Mouse (Mus musculus) liver (tissue): ENCODE measurements around the gene Utp6.
A peak's percentile ranks its signal among the peaks of the same experiment; 100 is the strongest.

Source experiments
- DNase-seq: peaks from one replicate; pipeline ENCODE4 v3.0.0-alpha.2; 2020; ENCODE audit warnings: mixed read lengths

The Utp6 gene

GRCm38 (mm10) chr11:79961346-79962124 lies 655 bp downstream of the Utp6 start:
- peak; percentile 41 for DNase-seq

GRCm38 (mm10) chr11:79947265-79947664 lies 14.9 kb downstream of the Utp6 start:
- no peak for DNase-seq

- DNase-seq: no peak
These were observed 18.6 kb downstream of the Utp6 start for GRCm38 (mm10) chr11:79943601-79944000.

- DNase-seq: no peak
These were observed 19.1 kb downstream of the Utp6 start for GRCm38 (mm10) chr11:79943136-79943535.

- DNase-seq: no peak
These were observed 26.4 kb downstream of the Utp6 start for GRCm38 (mm10) chr11:79935766-79936165.

GRCm38 (mm10) chr11:79922766-79923165 lies 39.4 kb downstream of the Utp6 start:
- no peak for DNase-seq

- DNase-seq: no peak
These were observed 40.0 kb downstream of the Utp6 start for GRCm38 (mm10) chr11:79922157-79922556.

GRCm38 (mm10) chr11:79920505-79921025 lies 41.6 kb downstream of the Utp6 start:
- no peak for DNase-seq

GRCm38 (mm10) chr11:79919685-79920504 lies 42.3 kb downstream of the Utp6 start:
- peak; percentile 74 for DNase-seq

- DNase-seq: no peak
These were observed 46.4 kb downstream of the Utp6 start for GRCm38 (mm10) chr11:79915696-79916349.

- DNase-seq: peak; percentile 40
These were observed 53.3 kb downstream of the Utp6 start for GRCm38 (mm10) chr11:79908600-79909483.

- no peak for DNase-seq
These were observed 55.3 kb downstream of the Utp6 start for GRCm38 (mm10) chr11:79906920-79907319.

GRCm38 (mm10) chr11:79902881-79903481 lies 59.2 kb downstream of the Utp6 start:
- no peak for DNase-seq

- DNase-seq: no peak
These were observed 61.0 kb downstream of the Utp6 start for GRCm38 (mm10) chr11:79901146-79901545.

GRCm38 (mm10) chr11:79892259-79892658 lies 69.9 kb downstream of the Utp6 start:
- DNase-seq: no peak

GRCm38 (mm10) chr11:79890822-79891221 lies 71.4 kb downstream of the Utp6 start:
- no peak for DNase-seq

- DNase-seq: no peak
These were observed 75.2 kb downstream of the Utp6 start for GRCm38 (mm10) chr11:79886961-79887360.

GRCm38 (mm10) chr11:79886395-79886794 lies 75.8 kb downstream of the Utp6 start:
- no peak for DNase-seq

- DNase-seq: no peak
These were observed 76.3 kb downstream of the Utp6 start for GRCm38 (mm10) chr11:79885713-79886393.

GRCm38 (mm10) chr11:79884784-79885183 lies 77.4 kb downstream of the Utp6 start:
- no peak for DNase-seq
